Mouse (Mus musculus): ENCODE results near the gene Kcng1.

The Kcng1 gene

GRCm38 (mm10) chr2:168260124-168260523 is 21.4 kb downstream of the Kcng1 start:
- no peak for DNase-seq (ENCODE audit: low spot score in 2 of 2)

- no peak for DNase-seq (ENCODE audit: low spot score in 2 of 2)
These were observed 22.5 kb downstream of the Kcng1 start for GRCm38 (mm10) chr2:168259046-168259445.

DNA sequence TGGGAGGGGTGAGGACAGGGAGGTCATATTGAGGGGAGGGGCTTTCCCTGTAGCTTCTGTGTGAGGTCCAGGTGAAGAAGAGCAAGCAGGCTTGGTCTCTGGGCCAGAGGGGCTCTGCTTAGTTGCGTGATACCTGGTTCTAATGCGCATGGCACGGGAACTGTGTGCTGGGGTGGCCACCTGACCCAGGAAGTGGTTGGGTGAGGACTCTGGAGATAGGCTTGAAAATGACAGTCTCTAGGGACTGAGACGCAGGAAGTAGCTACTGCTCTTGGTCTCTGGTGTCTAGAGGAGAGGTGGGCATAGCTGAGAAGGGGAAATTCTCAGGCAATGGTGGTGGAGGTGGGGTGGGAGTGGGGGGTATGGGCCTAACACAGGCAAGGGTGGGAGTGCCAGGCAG is 24.3 kb downstream of the Kcng1 start:
- DNase-seq (ENCODE audit: low spot score in 2 of 2), result no peak

GRCm38 (mm10) chr2:168256506-168256905 is 25.0 kb downstream of the Kcng1 start:
- DNase-seq (ENCODE audit: low spot score in 2 of 2), result no peak

- no peak for DNase-seq (ENCODE audit: low spot score in 2 of 2)
These were observed 27.7 kb downstream of the Kcng1 start for GRCm38 (mm10) chr2:168253822-168254221.

DNA sequence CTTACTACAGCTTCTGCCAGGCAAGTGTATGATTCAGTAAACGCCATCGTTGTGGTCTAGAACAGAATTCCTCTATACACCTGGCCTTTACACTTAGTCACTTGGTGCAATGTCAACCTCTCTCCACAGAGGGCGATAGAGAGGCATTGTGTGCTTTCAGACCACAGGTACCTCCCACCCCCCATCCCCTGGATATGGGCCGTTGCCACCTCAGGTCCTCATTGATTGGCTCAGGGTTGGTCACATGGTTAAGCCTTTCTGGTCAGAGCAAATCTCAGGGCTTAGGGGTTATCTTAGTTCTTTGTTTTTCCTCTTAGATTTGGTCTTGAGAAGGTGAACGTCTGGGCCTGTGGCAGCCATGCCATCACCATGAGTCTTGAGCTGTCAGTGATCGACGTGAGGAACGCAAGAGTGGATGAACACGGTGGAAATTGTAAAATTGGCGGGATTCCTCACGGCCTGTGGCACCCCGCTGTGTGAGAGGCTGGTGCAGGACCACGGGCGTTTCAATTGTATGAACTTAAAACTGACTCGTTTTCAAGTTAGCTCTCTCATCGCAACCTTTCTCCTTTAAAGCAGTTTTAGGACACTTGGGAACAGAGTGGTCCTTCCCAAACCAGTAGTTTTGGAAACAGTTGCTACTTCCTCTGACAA is 28.8 kb downstream of the Kcng1 start:
- DNase-seq (ENCODE audit: low spot score in 2 of 2), result no peak

GRCm38 (mm10) chr2:168250270-168250669 is 31.3 kb downstream of the Kcng1 start:
- peak; percentile 61 to 82 for DNase-seq (ENCODE audit: low spot score in 2 of 2)

- DNase-seq (ENCODE audit: low spot score in 2 of 2), result no peak
These were observed 32.7 kb downstream of the Kcng1 start for GRCm38 (mm10) chr2:168248856-168249245.

DNA sequence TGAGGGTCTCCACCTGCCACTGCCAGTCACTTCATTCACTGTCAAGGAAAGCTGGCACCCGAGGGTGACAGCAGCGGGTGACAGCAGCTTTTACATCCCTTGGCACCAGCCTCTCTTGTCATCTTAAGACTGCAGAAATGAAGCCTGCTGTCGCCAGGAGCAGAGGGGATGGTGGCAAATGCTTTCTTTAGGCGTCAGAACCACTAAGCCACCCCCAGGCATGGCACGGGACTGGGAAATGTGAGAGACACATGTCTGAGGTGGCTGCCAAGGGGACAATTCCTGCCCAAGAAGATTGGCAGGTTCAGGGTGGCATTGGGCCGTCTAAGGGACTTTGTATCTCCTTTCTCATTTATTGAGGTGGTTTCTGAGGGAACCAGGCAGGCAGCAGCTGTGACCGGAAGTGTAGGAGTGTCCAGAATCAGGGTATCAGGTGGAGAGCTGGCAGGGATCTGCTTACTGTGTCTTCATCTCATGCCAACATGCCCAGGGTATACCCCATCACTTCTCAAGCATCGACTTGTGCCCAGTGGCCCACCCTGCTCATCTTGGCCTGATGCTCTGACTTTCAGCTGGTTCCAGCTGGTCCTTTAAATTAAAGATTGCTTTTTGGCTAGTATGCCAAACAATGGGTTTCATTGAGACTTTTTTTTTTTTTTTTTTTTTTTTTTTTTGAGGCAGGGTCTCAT is 33.2 kb downstream of the Kcng1 start:
- DNase-seq (ENCODE audit: low spot score in 2 of 2), result no peak

DNA sequence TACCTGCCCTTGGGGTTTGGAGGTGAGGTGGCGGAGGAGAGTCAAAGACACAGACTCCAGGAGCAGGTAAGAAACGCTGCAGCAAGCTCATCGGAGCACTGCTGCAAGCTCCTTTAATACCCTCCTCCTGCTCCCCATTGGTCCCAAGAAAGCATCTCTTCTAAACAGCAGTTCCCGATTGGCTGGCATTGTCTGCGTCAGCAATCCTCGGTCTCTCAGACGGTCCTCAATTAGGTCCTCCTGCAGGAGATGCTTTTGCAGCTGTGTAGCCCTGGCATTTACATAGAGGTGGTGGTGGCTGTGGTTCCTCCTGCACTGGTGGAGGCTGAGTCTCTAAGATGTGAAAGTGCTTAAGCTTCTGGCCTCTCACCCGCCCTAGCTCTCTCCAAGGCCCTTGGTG is 36.0 kb downstream of the Kcng1 start:
- no peak for DNase-seq (ENCODE audit: low spot score in 2 of 2)

DNA sequence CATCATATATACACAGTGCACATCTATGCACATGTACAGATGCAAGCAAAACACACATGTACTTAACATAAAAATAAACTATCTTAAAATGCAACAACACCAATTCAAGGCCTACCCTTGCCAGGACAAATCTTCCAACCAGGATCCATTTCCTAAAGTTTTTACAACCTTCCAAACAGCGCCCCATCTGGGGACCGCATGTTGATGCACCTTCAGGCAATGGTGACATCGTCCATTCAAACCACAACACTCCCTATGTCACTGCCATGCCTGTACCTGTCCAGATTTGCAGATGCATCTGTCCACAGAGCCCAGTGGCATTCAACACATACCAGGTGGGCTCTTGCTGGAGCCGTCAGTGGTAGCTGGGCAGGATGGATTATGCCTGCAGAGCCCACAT is 38.3 kb downstream of the Kcng1 start:
- no peak for DNase-seq (ENCODE audit: low spot score in 2 of 2)

- no peak for DNase-seq (ENCODE audit: low spot score in 2 of 2)
These were observed 38.7 kb downstream of the Kcng1 start for GRCm38 (mm10) chr2:168242841-168243240.

- DNase-seq (ENCODE audit: low spot score in 2 of 2), result no peak
These were observed 43.2 kb downstream of the Kcng1 start for GRCm38 (mm10) chr2:168238335-168238734.

GRCm38 (mm10) chr2:168233286-168233685 is 48.2 kb downstream of the Kcng1 start:
- no peak for DNase-seq (ENCODE audit: low spot score in 2 of 2)

- no peak for DNase-seq (ENCODE audit: low spot score in 2 of 2)
These were observed 50.1 kb downstream of the Kcng1 start for GRCm38 (mm10) chr2:168231471-168231829.

DNA sequence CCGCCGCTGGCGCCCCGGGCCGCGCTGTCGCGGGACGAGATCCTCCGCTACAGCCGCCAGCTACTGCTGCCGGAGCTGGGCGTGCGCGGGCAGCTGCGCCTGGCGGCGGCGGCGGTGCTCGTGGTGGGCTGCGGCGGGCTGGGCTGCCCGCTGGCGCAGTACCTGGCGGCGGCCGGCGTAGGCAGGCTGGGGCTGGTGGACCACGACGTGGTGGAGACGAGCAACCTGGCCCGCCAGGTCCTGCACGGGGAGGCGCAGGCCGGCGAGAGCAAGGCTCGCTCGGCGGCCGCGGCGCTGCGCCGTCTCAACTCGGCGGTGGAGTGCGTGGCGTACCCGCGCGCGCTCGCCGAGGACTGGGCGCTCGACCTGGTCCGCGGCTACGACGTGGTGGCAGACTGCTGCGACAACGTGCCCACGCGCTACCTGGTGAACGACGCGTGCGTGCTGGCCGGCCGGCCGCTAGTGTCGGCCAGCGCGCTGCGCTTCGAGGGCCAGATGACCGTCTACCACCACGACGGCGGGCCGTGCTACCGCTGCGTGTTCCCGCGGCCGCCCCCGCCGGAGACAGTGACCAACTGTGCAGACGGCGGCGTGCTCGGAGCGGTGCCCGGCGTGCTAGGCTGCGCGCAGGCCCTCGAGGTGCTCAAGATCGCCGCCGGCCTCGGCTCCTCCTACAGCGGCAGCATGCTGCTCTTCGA is 50.6 kb downstream of the Kcng1 start:
- no peak for DNase-seq (ENCODE audit: low spot score in 2 of 2)

DNA sequence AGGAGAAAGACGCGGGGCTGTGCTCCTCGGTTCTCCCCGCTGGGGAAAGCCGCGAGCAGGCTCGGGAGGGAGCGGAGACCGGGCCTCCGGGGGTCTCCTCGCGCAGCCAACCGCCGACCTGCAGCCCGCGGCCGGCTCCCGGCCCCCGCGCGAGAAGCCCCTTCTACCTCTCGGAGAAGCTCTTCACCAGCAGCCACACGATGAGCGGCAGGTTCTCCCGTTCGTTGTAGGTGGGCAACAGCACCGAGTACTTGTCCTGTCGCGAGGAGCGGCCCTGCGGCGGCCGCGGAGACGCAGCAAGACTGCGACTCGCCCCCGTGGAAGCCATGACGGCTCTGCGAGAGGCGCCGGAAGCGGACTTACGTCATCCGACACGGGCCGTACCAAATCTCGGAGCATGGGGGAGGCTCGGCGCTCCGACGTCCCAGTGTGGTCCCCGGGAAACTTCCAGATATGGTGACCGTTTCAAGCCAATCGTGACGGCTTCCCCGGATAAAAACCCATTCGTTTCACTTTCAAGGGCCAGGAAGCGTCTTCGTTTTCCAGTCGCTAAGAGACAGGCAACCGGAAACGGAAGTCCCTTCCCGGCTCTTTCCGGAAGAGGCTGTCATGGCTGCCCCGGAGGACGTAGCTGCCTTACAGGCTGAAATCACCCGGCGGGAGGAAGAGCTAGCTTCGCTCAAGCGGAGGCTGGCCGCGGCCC is 51.4 kb downstream of the Kcng1 start, which contains the start of the genes Gm20716, Dpm1 and Mocs3:
Gene Gm20716, minus strand, starts transcription at position 339 of the 703 bp plus-strand sequence.
Gene Dpm1, minus strand, starts transcription at position 566 of the 703 bp plus-strand sequence.
Gene Mocs3, plus strand, starts transcription at position 597 of the 703 bp plus-strand sequence.
- peak; percentile 84 to 87 for DNase-seq (ENCODE audit: low spot score in 2 of 2)

DNA sequence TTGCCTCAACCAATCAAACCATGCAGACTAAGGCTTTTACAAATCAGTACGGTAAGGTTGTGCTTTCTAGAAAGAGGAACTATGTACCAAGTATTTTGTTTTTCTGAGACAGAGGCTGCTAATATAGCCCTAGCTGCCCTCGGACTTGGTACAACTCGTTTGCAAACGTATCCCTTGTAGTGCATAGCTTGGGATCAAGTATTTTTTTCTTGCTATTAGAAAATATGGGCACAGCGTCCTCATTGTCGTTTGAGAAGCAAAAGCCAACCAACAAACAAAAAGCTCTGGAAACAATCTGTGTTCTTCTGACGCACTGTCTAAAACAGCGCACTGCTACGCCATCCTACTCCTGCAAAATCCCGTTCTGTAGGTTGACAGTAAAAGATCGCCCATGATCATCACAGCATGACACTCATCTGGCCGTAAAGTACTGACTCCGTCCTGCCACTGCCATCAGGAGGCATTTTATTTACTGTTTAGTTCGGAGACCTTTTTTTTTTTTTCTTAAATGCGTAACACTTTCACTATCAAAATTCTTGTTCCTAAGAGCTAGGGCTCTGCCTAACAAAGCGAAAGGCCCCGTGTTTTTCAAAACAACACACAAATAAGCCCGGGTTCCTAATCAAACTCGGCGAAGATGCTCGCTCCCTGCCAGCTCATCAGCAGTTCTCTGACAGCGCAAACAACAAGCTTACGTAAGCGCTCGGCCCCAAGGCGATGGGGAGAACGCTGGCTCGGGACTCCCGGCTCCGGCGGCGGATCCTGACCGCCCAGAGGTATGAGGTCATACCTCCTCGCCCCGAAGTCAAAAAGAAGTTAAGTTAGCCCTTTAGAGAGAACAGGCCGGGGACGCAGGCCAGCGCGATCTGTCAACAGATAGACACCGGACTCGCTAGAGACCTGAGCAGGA is 52.2 kb downstream of the Kcng1 start:
- peak in 1 of 2 experiments; percentile 30 for DNase-seq (ENCODE audit: low spot score in 2 of 2)

DNA sequence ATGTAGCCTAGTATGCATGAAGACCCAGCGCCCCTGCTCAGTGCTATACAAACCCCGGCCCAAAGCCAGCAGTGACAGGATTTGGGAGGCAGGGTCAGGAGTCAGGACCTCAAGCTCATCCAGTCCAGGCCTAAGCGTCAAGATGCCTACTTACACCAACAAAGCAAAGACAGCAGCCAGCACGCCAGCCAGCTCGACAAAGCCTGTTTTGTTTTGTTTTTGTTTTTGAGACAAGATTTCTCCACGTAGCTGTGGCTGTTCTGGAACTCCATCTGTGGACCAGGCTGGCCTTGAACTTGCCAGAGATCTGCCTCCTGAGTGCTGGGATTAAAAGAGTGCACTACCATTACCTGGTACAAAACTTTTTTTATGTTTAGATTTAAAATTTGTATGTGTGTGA is 58.2 kb downstream of the Kcng1 start:
- no peak for DNase-seq (ENCODE audit: low spot score in 2 of 2)

DNA sequence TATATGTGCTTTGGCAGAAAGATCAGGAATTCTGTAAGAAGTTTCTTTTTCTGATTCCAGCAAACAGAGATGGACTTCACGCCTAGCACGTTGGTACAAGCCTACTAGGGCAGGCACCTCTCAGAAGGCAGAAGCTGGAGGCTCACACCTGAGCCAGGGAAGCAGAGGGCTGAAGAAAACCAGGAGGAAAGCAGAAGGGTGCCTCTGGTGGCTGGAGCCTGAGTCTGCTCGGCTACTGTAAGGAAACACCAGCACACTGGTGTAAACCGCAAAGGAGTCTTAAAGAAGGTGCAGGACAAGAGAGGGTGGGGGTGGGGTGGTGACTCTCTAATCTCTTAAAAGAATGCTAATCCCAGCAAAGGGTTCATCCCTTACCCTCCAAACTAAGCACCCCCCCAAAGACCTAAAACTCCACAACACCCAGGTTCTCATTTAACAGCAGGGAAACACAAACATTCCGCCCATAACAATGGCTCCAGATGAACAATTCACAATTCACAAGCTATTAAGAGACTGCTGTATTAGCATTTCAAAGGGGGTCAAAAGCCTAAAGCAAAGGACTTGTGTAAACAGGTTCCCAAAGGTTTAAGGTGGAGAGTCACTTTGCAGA is 67.6 kb downstream of the Kcng1 start:
- no peak for DNase-seq (ENCODE audit: low spot score in 2 of 2)
